Mouse (Mus musculus) heart, adult 2 months (tissue): ENCODE measurements at regions not wholly inside any gene's neighbourhood (a gene's known extent, or its start where the extent isn't known, plus 50 kb on each side); places are given as distances from the start of the nearest gene placed in this dataset.

Source experiments
- CTCF ChIP-seq: fragments of 200-600 bp; IDR thresholded peaks from 2 replicates; pipeline ENCODE4 v1.8.1; 2022; ENCODE audit warnings: antibody characterized with exemption, mild to moderate bottlenecking, moderate library complexity
- EP300 ChIP-seq: fragments of 200-500 bp; IDR thresholded peaks from 2 replicates; pipeline ENCODE4 v1.6.1; 2011; ENCODE audit warnings: low read depth, low read length, control low read depth; ENCODE audit not compliant: insufficient read depth
- POLR2A ChIP-seq: fragments of 200-500 bp; IDR thresholded peaks from 2 replicates; pipeline ENCODE4 v1.6.1; 2011; ENCODE audit warnings: mild to moderate bottlenecking, low read depth, low read length, control low read depth; ENCODE audit not compliant: insufficient read depth

DNA sequence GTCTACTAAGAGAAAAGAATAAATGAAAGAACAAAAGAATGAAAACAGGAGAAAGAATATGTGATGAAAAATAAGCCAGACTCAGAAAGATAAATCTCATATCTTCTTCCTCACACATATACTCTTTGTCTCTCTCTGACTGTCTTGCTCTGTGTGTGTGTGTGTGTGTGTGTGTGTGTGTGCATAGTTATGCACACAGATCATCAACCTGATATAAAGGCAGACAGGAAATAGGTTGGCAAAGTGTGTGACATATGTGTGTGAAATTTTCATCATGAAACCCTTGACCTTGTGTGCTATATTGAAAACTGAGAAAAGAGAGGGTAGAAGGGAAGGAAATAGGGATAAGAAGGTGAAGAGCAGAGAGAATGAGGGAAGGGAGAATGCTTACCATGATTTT, 195.5 kb upstream of the Nrp1 start:
- no peak for TF ChIP-seq EP300
- TF ChIP-seq POLR2A: no peak
- TF ChIP-seq CTCF: no peak
